Mouse (Mus musculus) ovary, postnatal 14 days (tissue): ENCODE measurements around the gene Ercc6.
A peak's percentile ranks its signal among the peaks of the same experiment; 100 is the strongest.

ENCODE experiments used
- DNase-seq: peaks from one replicate; pipeline ENCODE4 v3.0.0; 2022; ENCODE audit warnings: low spot score

The Ercc6 gene

DNA sequence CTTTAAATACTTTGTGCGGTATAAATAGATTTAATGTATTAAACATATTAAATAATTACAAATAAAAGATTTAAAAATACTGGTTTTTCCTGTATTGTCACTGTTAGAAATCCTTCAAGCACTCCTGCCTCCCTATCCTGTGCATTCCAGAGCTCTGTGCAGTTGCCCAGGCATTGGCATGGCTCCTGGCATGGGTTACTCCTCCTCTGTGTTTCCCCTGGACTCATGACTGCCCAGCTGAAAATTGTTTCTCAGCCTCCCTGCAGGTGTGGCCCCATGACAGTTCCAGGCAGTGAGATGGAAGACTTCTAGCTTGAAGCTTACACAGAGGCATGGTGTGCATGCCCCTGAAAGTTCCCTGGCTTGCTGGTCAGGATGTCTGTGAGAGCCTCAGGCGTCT is 65.1 kb downstream of the Ercc6 start:
- no peak for DNase-seq

DNA sequence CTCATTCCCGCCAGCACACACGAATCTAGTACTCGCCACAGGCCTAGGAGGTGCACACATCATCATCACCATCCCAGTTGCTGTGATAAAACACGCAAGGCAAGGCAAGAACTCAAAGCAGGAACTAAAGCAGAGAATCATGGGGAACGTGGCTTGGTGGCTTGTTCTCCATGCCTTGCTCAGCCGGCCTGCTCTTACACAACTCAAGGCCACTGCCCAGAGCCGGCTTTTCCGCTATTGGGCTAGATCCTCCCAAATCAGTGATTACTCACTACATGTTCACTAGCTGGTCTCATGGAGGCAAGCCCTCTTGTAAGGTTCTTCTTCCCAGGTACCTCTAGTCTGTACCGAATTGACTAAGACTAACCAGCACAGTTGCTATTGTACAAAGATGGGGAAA is 70.4 kb downstream of the Ercc6 start:
- DNase-seq = no peak

DNA sequence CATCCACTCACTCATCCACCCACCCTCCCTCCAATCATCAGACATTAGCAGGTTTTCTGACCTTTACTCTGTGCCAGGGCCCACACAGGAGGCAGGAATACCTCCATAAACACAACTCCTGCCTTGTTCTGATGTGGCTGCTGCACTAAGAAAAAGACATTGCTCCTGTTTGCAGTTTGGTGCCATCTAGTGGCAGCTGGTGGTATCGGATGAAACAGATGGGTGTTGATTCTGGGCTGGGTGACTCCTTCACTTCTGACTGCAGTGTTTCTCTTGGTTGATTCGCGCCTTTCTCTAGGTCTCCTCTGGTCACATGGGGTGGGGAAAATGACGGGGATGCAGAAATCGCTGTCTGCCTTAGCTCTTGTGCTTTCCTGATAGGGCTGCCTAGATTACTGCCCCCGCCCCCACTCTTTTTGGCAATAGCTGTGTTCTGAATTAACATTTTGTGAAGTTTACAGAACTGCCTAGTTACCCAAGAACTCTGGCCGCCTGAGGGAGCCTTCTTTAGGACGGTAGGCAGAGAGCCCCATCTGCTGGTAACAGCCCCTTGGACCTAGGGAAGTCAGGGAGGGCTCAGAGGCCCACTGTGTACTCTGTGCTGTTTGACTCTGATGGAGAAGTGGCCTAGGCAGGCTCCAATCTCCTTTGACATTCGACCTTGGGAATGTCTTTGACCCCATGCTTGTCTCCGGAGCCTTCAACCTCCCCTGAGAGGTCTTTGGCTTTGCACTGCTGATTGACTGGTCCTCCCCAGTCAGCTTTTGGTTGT is 73.9 kb downstream of the Ercc6 start:
- peak; percentile 78 for DNase-seq

DNA sequence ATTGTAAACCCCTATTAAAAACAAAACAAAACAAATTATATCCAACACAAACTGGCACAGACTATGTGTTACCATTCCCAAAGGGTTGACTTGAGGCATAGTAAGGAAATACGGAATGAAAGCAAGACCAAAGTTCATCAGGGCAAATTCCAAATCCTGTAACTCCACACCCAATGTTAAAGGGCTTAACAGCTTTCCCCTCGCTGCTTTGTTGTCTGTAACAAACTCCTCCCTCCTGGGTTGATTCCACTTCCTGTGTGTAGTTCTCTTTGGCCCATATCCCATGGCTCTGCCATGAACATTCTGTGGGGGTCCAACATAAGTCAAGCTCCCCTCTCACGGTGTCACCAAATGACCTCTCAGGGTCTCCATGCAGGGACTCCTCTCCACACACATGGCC is 77.1 kb downstream of the Ercc6 start:
- no peak for DNase-seq

DNA sequence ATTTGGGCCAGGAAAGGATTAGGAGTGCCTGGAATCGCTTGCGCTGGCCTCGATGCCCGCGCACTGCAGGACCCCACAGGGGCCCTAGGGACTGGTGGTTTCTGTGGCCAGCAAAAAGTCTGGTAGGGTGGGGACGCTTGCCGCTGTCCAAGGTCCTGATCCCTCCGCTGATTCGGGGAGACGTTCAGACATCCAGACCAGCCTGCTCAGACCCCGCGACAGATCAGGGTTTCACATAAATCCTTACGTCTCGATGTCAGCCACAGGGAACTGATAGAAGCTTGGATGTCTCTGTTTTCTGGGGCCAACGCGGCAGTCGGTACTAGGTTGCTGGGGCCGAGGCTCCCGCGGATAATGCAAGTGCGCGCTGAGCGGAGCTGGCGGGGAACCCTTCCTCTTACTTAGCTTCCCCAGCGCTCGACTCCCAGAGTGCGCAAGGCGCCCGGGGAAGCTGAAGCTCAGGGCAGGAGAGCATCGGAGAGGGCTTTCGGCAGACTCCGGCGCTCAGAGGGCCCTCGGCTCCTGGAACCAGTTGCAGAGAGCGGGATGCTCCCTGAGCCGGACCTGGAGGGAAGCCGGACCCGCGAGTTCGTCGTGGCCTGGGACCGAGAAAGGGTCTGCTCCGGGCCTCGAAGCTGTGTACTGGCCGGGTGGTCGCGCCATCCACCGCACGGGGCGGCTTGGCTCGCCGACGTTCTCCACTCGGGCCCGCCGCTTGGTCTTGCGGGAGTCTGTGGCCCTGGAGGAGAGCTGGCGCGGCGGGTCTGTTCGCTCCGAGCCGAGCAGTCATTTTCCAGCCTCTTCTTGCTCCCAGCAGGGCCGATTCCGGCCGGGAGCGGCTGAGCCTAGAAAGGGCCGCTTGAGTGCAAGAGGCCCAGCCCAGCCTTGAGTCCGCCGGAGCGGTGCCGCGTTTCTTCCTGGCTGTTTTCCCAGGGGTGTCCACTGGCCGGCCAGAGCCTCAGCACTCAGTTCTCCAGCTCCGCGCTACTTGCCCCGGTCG is 84.2 kb downstream of the Ercc6 start:
- DNase-seq = peak; percentile 70

DNA sequence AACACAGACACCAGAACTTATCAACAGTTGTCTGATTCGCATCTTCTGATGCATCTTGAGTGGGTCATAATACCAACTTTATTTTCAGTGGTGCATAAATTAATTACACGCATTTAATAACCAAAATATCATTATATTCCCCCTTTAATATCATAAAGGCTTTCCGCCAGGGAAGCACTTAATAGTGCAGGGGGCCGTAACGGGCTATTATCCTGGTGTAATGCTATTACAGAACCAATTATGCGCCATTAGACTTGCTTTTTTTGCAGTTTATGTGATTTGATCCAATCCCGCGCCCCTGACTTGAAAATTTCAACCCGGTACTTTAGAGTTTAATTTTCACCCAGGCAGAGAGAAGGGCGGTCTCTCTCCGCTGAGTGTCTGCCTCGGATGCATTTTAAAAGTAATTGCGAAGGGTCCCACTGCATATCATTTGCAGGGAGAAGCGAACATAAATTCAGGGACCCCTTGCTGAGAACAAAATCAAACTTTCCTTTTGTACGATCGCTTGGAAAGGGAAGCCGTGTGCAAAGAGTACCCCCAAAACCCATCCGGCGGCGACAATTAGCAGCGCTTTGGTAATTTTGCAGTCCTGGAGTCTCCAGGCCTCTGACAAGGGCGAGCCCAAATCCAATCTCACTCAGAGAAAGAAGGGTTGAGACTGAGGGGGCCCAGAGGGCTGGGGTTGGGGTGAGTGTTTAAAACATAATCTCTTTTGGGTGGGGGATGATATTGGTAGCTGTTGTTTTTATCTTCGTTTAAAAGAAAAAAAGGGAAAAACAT is 85.3 kb downstream of the Ercc6 start:
- DNase-seq = no peak

DNA sequence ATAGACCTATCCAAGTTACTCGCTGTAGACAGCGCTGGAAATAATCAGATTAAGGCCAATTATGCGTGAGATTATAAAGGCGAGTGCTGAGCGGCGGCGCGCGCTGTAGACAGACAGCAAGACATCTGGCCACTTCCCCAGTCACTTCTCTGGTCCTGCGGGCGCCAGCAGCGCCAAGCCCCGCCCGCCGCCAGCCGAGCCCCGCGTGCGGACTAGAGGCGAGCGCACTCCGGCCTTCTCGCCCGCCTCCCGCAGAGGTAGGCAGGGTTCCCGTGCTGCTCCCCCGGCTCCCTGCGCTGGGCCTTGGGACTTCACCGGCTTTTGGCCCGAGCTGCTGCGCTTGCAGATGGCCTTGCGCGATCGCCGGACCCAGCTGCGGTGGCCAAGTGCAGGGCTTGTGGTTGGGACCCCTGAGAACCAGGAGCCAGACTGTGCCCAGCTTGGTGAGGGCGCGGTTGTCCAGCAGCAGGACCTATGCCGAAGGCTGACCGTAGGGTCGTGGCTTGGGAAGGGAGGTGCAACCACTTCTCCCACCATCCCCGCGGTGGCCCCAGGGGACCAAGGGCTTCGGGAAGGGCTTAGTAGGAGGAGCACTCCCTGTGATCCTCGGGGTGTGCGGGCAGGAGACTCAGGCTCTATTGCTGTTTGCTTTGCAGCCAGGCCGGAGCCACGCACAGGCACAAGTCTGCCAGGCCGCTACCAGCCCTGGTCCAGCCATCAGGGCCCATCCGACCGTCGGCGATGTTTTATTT is 86.1 kb downstream of the Ercc6 start, which contains the start of gene Prrxl1:
Gene Prrxl1 (plus strand): TSS at position 118 of the 752 bp plus-strand sequence.
- no peak for DNase-seq

DNA sequence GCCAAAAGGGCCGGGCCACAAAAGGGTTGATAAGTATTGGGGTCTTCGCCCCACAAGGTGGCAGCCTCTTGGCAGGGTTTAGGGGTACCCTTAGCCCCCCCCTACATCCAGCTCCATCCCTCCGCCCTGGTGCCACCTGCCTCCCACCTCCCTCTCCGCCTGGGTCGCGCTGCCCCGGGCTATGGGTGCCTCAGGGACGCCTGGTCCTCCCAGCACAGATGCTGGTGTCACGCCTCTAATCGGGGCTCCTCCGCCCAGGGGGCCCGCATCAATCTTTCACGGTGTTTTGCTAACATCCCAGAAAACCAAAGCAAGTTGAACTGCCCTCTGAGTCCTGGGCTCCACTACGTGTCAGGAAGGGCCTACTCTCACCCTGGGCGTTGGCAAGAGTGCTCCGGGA is 86.8 kb downstream of the Ercc6 start:
- DNase-seq = no peak

DNA sequence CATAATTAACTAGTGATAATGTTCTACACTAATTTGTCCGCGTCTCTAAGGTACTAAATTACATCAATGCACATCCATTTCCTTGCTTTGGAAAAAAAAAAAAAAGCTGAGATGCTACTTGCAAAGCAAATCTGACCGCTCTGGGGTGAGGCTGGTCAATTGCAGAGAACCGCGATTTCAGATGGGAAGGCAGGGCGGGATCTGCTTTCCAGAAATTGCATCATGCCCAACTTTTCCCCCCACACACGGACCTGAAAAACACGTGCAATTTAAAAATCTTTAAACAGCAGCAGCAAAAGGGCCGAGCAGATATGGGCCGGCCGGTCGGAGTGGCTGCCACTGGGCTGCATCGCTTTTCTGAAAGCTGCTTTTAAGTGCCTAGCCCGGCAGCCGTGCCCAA is 92.2 kb downstream of the Ercc6 start:
- DNase-seq = no peak

DNA sequence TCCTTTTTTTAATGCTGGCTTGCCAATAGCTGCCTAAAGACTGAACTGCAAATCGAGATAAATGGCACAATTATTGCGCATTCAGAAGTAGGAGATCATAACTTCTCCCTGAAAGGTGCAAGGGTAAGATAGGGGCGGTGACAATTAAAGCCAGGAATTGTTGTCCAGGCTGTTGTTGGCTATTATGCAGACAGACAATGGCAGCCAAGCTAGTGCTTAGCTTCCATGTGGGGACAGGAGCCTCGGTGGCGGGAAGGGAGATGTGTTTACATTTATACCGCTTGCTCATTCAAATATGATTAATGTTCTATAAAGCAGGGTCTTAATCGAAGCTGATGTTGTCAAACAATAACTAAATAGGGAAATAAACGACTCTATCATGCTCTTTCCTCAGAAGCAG is 93.0 kb downstream of the Ercc6 start:
- DNase-seq = no peak

DNA sequence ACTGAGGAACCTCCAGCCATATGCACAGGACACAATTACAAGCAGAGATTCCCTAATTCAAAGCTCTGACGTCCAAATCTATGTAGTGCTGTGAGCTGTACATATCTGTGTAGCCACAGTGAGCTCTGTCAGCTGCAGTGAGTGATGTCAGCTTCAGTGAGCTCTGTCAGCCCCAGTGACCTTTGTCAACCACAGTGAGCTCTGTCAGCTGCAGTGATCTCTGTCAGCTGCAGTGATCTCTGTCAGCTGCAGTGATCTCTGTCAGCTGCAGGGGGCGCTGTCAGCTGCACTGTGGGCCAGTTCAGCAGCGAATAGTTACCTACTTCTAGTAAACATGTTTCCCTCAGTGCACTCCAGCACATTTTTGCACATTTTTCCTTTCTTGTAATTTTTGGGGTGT is 96.1 kb downstream of the Ercc6 start:
- peak; percentile 41 for DNase-seq

DNA sequence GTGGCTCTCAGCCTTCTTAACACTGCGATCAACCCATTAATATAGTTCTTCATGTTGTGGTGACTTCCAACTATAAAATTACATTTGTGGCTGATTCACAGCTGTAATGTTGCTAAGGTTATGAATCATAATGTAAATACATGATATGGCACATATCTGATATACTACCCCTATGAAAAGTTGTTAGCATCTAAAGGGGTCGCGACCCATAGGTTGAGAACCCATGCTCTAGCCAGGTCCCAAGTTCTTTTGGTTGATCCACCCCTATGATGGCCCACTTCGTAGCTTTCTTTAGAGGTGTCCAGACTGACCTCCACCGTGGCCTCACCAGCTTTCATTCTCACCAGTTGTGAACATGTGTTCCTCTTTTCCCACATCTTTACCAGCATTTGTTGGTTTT is 103.9 kb downstream of the Ercc6 start:
- no peak for DNase-seq

DNA sequence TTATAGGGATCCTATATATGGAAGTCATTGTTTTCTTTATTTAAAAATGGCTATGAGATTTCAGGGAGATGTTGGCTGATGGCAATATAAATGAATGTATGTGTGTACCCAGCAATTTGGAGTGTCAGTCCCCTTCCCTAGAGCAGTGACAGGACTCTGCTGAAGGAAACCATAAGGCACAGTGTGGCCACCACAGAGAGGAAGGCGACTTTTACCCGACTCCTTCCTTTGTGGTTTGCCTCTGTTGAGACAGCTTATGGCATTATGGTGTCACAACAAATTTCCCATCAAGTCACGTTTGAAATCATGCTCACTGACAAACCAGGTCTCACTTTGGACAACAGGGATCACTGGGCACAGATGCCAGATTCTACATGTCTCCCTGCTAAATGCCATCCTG is 110.9 kb downstream of the Ercc6 start:
- no peak for DNase-seq

DNA sequence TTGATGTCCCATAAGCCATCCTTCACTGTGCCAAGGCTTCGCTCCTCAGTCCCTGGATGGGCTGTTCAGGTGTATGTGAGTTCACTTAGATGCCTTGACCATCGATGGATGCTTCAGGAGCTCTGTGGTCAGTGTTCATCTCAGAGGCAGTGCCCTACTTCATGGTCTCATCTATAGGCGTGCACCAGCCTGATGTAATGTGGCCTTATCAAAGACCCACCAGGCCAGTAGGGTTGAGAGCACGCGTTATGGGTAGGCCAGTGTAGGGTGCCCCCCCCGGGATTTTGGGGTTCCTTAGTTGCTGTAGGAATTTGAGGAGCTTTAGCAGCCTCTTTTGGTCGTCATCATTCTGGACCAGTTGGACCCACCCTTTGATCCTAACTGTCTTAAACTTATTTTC is 111.5 kb downstream of the Ercc6 start:
- DNase-seq = no peak

DNA sequence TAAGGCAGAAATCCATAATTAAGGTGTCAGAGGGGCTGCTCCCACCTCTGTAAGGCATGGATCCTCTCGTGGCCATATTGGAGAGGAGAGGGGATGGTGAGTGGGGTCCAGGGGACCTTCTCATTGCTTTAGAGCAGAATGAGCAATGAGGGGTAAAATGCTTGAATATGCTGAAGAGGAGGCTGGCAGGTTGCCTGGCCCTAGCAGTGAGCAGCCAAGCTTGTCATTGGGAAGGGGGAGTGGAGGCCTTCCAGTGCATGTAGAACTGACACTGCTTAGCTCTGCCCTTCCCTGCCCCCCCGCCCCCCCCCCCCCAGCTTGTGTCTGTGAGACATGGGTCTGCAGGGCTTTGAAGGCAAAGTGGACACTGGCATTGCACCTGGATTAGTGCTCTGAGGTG is 114.0 kb downstream of the Ercc6 start:
- DNase-seq = no peak

DNA sequence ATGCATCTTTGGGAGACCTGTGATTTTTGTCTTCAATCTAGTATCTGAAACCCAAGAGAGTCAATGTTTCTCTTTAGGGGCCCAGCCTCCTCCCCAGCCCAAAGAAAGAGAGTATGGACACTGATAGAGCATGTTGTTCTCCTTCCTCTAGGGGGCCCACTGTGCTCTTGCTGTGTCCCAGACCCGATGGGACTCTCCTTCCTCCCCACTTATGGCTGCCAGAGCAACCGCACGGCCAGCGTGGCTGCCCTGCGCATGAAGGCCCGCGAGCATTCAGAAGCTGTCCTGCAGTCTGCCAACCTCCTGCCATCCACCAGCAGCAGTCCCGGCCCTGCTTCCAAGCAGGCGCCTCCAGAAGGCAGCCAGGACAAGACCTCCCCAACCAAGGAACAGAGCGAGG is 115.3 kb downstream of the Ercc6 start:
- no peak for DNase-seq
